Mouse (Mus musculus): Measurements from ENCODE around the gene Papln. TPM values are rescaled to one million over a fixed set of nuclear protein-coding genes. Genes with fewer than 3 reads are reported as not detected.

Papln gene
- polyA plus RNA-seq, 1 experiment from 2014 or later, result 0.22 TPM

DNA sequence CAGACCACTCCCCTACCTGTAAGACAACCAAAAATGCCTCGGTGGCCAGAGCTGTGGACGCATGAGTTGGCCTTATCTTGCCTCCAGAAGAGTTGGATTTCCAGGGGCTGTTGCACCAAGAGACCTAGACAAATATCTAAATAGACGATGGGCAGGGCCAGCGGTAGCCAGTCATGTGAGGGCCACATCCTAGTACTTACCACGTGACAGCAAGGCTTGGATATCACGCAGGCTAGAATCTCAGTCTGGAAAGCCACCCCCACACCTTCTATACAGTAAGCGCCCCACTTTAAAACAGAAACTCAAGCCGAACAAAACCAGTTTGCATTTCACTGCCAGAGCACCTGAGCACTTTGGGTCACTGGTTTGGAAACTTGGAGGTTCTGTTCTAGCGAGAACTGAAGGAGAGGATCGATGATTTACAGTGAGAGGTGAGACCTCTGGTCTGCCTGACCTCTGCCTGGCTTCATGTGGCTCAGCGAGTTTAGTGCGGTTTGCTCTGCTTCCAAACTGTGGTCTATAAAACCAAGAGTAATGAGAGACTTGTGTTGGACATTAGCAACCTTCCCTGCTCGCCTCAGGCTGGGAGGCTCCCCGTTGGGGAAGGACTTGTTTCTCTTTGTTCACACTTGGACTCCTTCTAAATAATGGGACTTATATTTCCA, 4.9 kb downstream of the Papln start:
- Histone ChIP-seq H3K36me3 (no peaks in the 10 kb centered on the region), H3K4me1 (replicated peaks) (peaks cover 28% of the 10 kb centered on the region), H3K9me3 (replicated peaks) (no peaks in the 10 kb centered on the region), H3K9ac (no peak overlapping the region), H3K4me2 (no peak overlapping the region), H3K27ac (ENCODE audit: poor library complexity, severe bottlenecking) (no peak overlapping the region), H3K4me3 (no peak overlapping the region), H3K27me3 (replicated peaks) (peaks cover 25% of the 10 kb centered on the region)
- no peak for ATAC-seq (ENCODE audit: insufficient number of reproducible peaks, low FRiP score)
- 75% methylated on average over 14 of the region's 14 CpGs for WGBS

DNA sequence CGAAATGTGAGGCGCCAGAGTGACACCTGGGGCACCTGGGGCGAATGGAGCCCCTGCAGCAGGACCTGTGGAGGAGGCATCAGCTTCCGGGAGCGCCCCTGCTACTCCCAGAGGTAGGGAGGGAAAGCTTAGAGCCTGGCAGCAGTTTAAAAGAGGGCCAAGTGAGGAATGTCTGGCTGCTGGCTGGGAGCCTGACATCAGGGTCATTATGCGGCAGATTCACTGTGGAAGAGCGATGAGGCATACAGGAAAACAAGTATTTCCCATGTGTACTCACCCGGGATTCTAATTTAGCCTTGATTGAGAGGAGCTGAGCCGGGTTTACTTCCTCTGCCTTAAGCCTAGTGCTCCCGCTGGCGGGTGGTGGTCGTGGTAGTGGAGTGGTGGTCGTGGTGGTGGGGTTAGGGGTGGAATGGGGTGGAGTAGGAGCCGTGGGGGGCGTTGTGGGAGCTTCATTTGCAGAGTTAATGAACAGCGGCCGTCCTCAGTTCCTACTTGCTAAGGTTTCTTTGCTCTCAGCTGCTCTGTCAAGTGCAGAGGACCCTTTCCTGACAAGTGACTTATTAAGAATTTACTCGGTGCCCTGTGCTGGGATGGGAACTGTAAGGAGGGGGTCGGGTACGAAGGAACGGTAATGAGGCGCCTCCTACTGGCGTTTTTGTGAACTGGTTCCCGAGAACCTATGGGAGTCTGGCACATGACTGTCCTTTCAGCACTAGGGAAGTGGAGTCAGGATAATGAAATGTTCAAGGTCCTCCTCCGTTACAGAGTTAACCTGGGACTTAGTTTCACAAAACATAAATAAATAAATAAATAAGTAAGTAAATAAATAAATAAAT, 7.2 kb downstream of the Papln start:
- Histone ChIP-seq H3K4me2 (peak overlapping the region; percentile 69), H3K4me1 (replicated peaks) (peaks cover 12% of the 10 kb centered on the region), H3K4me3 (peak overlapping the region; percentile 30), H3K36me3 (no peaks in the 10 kb centered on the region), H3K9ac (peak overlapping the region; percentile 44), H3K9me3 (replicated peaks) (no peaks in the 10 kb centered on the region), H3K27me3 (replicated peaks) (peaks cover 25% of the 10 kb centered on the region), H3K27ac (ENCODE audit: poor library complexity, severe bottlenecking) (no peak overlapping the region)
- peak; percentile 33; the same call in 1 of the 2 replicates for ATAC-seq (ENCODE audit: insufficient number of reproducible peaks, low FRiP score)
- 6% methylated on average over 25 of the region's 25 CpGs for WGBS

DNA sequence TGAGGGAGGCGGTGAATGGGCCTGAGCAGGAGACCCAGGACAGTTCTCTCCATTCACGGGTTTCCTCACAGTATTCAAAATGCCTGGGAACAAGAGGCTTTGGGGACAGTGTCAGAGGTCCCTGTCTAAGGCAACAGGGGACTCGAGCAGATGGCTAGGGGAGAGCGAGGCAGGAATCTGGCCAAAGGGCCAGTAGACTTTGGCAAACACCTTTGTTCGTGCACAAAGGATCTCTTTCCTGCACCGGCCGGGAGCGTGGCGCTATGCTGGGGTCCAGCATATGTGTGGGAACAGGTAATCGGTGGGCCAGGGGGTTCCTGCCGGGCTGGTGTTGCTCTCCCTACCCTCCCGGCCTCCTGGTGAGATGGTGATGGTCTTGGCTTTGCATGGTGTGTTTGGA, 12.2 kb downstream of the Papln start:
- Histone ChIP-seq H3K27ac (ENCODE audit: poor library complexity, severe bottlenecking) (no peak overlapping the region), H3K4me3 (no peak overlapping the region), H3K27me3 (replicated peaks) (peaks cover 15% of the 10 kb centered on the region), H3K4me1 (replicated peaks) (peaks cover 1% of the 10 kb centered on the region), H3K9ac (no peak overlapping the region), H3K36me3 (no peaks in the 10 kb centered on the region), H3K9me3 (replicated peaks) (no peaks in the 10 kb centered on the region), H3K4me2 (no peak overlapping the region)
- 78% methylated on average over 12 of the region's 12 CpGs for WGBS
- no peak for ATAC-seq (ENCODE audit: insufficient number of reproducible peaks, low FRiP score)

DNA sequence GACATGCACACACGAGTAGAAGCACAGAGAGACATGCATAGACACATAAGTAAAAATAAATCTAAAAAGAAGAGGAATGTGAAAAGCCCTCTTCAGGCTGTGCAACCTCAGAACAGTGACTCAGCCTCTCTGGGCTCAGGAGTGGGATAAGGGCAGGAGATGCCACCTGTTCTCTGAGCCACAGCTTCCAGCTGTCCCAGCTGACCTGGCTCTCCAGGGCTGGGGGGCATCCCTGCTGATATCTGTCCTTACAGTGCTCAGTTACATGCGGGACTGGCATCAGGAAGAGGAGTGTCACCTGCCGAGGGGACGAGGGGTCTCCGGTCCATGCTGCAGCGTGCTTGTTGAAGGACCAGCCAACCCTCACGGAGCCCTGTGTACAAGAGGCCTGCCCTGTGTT, 13.3 kb downstream of the Papln start:
- no peak for ATAC-seq (ENCODE audit: insufficient number of reproducible peaks, low FRiP score)
- no peak overlapping the region for H3K4me2 ChIP-seq
- H3K9ac ChIP-seq, result no peak overlapping the region
- H3K4me3 ChIP-seq, result no peak overlapping the region
- no peak overlapping the region for H3K27ac ChIP-seq (ENCODE audit: poor library complexity, severe bottlenecking)
- no peaks in the 10 kb centered on the region for H3K9me3 ChIP-seq (replicated peaks)
- no peaks in the 10 kb centered on the region for H3K4me1 ChIP-seq (replicated peaks)
- 86% methylated on average over 7 of the region's 7 CpGs for WGBS
- H3K27me3 ChIP-seq (replicated peaks), result peaks cover 15% of the 10 kb centered on the region
- H3K36me3 ChIP-seq, result no peaks in the 10 kb centered on the region

DNA sequence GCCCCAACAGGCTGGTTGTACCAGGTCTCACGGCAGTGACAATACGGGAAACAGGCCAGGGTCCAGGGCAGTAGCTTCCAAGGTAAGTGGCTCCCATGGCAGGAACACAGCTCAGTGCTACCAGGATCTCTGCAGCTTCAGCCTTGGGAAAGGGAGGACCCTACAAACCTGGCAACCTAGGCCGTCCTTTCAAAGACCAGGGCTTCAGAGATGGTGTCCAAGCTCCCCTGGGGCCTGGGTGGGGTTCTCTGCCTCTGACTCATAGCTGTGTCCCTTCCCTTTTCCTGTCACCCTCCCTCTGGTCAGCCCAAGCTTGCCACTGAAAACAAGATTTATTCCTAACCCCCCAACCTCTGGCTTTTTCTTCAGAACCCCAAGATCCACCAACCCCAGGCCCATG, 16.7 kb downstream of the Papln start:
- Histone ChIP-seq H3K4me2 (no peak overlapping the region), H3K36me3 (no peaks in the 10 kb centered on the region), H3K4me3 (no peak overlapping the region), H3K27me3 (replicated peaks) (peaks cover 14% of the 10 kb centered on the region), H3K4me1 (replicated peaks) (no peaks in the 10 kb centered on the region), H3K27ac (ENCODE audit: poor library complexity, severe bottlenecking) (no peak overlapping the region), H3K9ac (no peak overlapping the region), H3K9me3 (replicated peaks) (no peaks in the 10 kb centered on the region)
- ATAC-seq (ENCODE audit: insufficient number of reproducible peaks, low FRiP score), result no peak
- 82% methylated on average over 3 of the region's 3 CpGs for WGBS

DNA sequence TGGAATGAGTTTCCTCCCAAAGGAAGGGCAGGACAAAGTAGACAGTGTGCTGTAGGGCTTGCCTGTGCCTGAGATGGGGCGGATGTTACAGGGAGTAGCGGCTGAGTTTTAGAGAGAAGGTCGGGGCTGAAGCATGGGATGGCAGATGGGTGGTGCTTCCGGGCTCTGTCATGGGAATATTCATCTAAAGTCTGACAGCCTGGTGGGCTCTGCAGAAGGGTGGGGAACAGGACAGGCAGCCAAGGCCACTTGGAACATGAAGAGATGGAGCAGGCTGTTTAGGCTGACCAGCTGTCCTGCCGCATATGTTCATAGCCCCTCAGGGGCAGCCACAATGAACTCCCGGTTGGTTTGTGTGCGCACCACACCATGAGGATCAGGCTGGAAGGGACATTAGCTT, 17.8 kb downstream of the Papln start:
- Histone ChIP-seq H3K9me3 (replicated peaks) (no peaks in the 10 kb centered on the region), H3K27ac (ENCODE audit: poor library complexity, severe bottlenecking) (no peak overlapping the region), H3K4me2 (no peak overlapping the region), H3K9ac (no peak overlapping the region), H3K27me3 (replicated peaks) (0 out of 2 replicates have a peak, but pooled peaks cover 6% of the 10 kb centered on the region), H3K4me3 (no peak overlapping the region), H3K4me1 (replicated peaks) (no peaks in the 10 kb centered on the region), H3K36me3 (no peaks in the 10 kb centered on the region)
- 74% methylated on average over 7 of the region's 7 CpGs for WGBS
- no peak for ATAC-seq (ENCODE audit: insufficient number of reproducible peaks, low FRiP score)

DNA sequence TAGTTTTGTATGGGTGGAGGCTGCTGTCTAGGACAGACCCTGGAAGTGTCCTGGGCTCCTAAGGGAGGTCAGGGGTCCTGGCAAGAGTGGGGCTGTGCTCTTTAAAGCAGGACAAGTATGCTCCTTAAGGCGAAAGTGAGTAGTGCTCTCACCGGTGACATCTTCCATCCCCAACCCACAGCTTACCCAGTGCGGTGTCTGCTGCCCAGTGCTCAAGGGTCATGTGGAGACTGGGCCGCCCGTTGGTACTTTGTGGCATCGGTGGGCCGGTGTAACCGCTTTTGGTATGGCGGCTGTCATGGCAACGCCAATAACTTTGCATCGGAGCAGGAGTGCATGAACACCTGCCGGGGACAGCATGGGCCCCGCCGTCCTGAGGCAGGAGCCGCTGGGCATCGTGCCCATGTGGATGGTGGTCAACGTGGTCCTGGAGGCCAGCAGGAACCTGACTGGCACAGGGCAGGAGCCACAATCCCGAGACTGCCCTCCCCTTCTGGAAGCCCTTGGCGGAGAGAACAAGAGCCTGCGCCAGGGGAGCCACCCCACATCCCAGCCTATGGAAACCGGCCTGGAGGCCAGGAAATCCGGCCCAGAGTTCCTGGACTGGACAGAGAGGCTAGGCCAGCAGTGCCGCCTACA, 18.3 kb downstream of the Papln start:
- Histone ChIP-seq H3K9ac (no peak overlapping the region), H3K36me3 (no peaks in the 10 kb centered on the region), H3K27me3 (replicated peaks) (0 out of 2 replicates have a peak, but pooled peaks cover 6% of the 10 kb centered on the region), H3K4me3 (no peak overlapping the region), H3K9me3 (replicated peaks) (no peaks in the 10 kb centered on the region), H3K4me2 (no peak overlapping the region), H3K27ac (ENCODE audit: poor library complexity, severe bottlenecking) (no peak overlapping the region), H3K4me1 (replicated peaks) (no peaks in the 10 kb centered on the region)
- 66% methylated on average over 23 of the region's 23 CpGs for WGBS
- no peak for ATAC-seq (ENCODE audit: insufficient number of reproducible peaks, low FRiP score)

DNA sequence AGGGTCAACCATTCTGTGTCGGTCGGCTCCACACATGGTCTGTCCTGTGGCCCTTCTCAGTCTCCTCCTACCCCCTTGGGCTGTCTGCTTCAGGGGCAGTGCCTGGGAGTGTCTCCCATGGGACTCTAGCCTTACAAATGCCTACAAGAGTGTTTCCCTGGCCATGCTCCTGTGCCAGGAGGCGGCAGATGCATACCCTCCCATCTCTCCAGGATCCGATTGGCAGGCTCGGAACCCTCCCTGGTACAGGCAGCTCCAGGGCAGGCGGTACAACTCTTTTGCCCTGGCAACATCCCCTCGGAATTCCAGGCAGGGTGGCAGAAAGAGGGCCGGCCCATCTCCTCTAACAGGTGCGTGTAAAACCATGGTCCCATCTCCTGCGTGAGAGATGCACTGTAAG, 19.2 kb downstream of the Papln start:
- 76% methylated on average over 10 of the region's 10 CpGs for whole genome bisulfite sequencing
- no peak overlapping the region for H3K4me3 ChIP-seq
- H3K27ac ChIP-seq (ENCODE audit: poor library complexity, severe bottlenecking), result no peak overlapping the region
- H3K4me1 ChIP-seq (replicated peaks), result no peaks in the 10 kb centered on the region
- no peak for ATAC-seq (ENCODE audit: insufficient number of reproducible peaks, low FRiP score)
- no peak overlapping the region for H3K9ac ChIP-seq
- no peaks in the 10 kb centered on the region for H3K9me3 ChIP-seq (replicated peaks)
- no peaks in the 10 kb centered on the region for H3K36me3 ChIP-seq
- 0 out of 2 replicates have a peak, but pooled peaks cover 6% of the 10 kb centered on the region for H3K27me3 ChIP-seq (replicated peaks)
- no peak overlapping the region for H3K4me2 ChIP-seq

DNA sequence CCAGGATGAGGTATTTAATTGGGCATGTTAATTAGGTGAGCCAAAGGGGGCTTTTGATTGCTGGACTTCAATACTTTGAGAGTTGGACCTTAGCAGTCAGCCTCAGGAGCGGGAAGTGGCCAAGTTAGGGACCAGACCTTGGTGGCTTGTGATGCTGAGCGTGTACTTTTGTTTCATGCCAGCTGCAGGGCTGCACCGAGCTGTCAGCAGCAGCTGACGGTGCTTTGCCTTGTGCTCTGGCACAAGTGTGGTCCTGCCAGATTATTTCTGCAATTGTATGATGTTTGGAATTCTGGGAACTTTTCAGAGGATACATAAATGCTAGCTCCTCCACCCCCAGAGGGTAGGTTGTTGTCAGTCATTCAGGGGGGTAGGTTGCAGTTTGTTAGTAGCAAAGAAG, 21.9 kb downstream of the Papln start:
- Histone ChIP-seq H3K4me3 (no peak overlapping the region), H3K4me2 (no peak overlapping the region), H3K27me3 (replicated peaks) (0 out of 2 replicates have a peak, but pooled peaks cover 6% of the 10 kb centered on the region), H3K9ac (no peak overlapping the region), H3K27ac (ENCODE audit: poor library complexity, severe bottlenecking) (no peak overlapping the region), H3K4me1 (replicated peaks) (no peaks in the 10 kb centered on the region), H3K9me3 (replicated peaks) (no peaks in the 10 kb centered on the region), H3K36me3 (no peaks in the 10 kb centered on the region)
- WGBS, result 67% methylated on average over 4 of the region's 4 CpGs
- no peak for ATAC-seq (ENCODE audit: insufficient number of reproducible peaks, low FRiP score)

DNA sequence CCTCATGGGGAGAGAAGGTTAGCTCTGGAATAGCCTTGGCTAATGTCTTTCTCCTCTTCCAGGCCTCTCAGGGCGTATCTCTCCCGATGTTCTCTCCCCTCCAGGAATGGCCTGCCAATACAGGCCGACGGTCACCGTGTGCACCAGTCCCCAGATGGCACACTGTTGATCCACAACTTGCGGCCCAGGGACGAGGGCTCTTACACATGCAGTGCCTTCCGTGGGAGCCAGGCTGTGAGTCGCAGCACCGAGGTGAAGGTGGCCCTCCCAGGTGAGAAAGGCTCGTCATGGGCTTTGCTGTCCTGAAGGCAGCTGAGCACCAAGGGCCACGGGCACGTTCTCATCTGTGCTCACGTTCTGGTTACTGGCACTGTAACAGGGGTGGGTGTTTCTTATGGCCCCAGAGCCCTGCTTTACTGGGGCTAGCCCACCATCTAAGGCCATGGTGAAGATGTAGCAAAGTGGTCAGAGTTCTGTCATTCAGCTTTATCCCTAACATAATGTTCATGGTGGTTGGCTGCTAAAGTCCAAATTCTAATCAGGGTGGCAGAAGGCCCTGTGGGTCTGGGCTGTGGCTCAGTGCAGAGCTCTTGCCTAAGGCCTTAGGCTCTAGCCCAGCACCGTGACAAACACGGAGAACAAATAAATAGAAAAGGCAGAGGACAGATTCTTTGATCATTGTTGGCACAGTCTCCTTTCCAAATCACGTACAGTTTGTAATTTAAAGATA, 25.8 kb downstream of the Papln start:
- Histone ChIP-seq H3K4me1 (replicated peaks) (peaks cover 6% of the 10 kb centered on the region; the same call in 1 of the 2 replicates), H3K4me3 (no peak overlapping the region), H3K9ac (no peak overlapping the region), H3K9me3 (replicated peaks) (no peaks in the 10 kb centered on the region), H3K36me3 (peaks cover 18% of the 10 kb centered on the region), H3K27ac (ENCODE audit: poor library complexity, severe bottlenecking) (no peak overlapping the region), H3K27me3 (replicated peaks) (no peaks in the 10 kb centered on the region), H3K4me2 (no peak overlapping the region)
- ATAC-seq (ENCODE audit: insufficient number of reproducible peaks, low FRiP score), result no peak
- 89% methylated on average over 17 of the region's 17 CpGs for WGBS

DNA sequence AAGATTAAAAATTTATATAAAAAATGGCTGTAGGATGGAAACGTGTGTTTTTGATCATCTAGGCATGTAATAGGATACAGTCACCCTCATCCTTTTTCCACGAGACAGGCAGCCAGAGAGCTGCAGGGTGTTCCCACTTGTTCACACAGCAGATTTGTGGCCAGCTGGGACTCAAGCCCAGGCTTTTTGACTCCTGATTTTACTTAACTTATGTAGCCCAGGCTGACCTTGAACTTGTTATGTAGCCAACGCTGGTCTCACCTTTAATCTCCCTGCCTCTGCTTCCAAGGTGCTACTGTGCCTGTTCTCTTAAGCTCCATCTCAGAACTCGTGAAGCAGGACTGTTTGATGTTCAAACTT, 26.3 kb downstream of the Papln start:
- Histone ChIP-seq H3K36me3 (peaks cover 19% of the 10 kb centered on the region), H3K9me3 (replicated peaks) (no peaks in the 10 kb centered on the region), H3K27me3 (replicated peaks) (no peaks in the 10 kb centered on the region), H3K9ac (no peak overlapping the region), H3K4me2 (no peak overlapping the region), H3K27ac (ENCODE audit: poor library complexity, severe bottlenecking) (no peak overlapping the region), H3K4me3 (no peak overlapping the region), H3K4me1 (replicated peaks) (peaks cover 6% of the 10 kb centered on the region; the same call in 1 of the 2 replicates)
- WGBS, result 51% methylated on average over 4 of the region's 4 CpGs
- ATAC-seq (ENCODE audit: insufficient number of reproducible peaks, low FRiP score), result no peak

Measured in heart, embryonic 12.5 days (tissue).